Mouse (Mus musculus) heart, embryonic 11.5 days (tissue): ENCODE results near the gene Washc4. TPM values are rescaled to one million over a fixed set of nuclear protein-coding genes. Genes with fewer than 3 reads are reported as not detected.
A peak's percentile ranks its signal among the peaks of the same experiment; 100 is the strongest.
"Not testable (repeated sequence)": the region's sequence is repeated elsewhere in the genome, so short reads cannot be mapped to it uniquely, and the experiment has no call there.

Experiments used
- ATAC-seq: fragments of 200-750 bp; cut with Nextera tagmentation; replicated peaks from 2 replicates; pipeline ENCODE4 v1.8.0; 2017; ENCODE audit warnings: moderate library complexity; ENCODE audit not compliant: insufficient number of reproducible peaks, low FRiP score, low TSS enrichment
- H3K27ac ChIP-seq: fragments of 300-500 bp; sonication (generic); 2 replicates; pipeline ENCODE4 v1.5.1; 2014; ENCODE audit warnings: mild to moderate bottlenecking, low read depth, low read length
- H3K27me3 ChIP-seq: fragments of 300-500 bp; sonication (generic); 2 replicates; pipeline ENCODE4 v1.6.1; 2014; ENCODE audit warnings: mild to moderate bottlenecking, low read length, mixed read lengths; ENCODE audit not compliant: control insufficient read depth, insufficient read depth
- H3K36me3 ChIP-seq: fragments of 300-500 bp; sonication (generic); 2 replicates; pipeline ENCODE4 v1.6.1; 2014; ENCODE audit warnings: mild to moderate bottlenecking, low read length, moderate library complexity, mixed read lengths; ENCODE audit not compliant: control insufficient read depth, insufficient read depth
- H3K4me1 ChIP-seq: fragments of 300-500 bp; sonication (generic); 2 replicates; pipeline ENCODE4 v1.6.1; 2014; ENCODE audit warnings: low read length; ENCODE audit not compliant: control insufficient read depth, insufficient read depth
- H3K4me2 ChIP-seq: fragments of 300-500 bp; sonication (generic); 2 replicates; pipeline ENCODE4 v1.6.1; 2014; ENCODE audit warnings: mild to moderate bottlenecking, moderate library complexity
- H3K4me3 ChIP-seq: fragments of 300-500 bp; sonication (generic); 2 replicates; pipeline ENCODE4 v1.5.1; 2014; ENCODE audit warnings: low read depth, low read length
- H3K9ac ChIP-seq: fragments of 300-500 bp; sonication (generic); 2 replicates; pipeline ENCODE4 v1.6.1; 2014; ENCODE audit warnings: mild to moderate bottlenecking, low read depth, low read length, moderate library complexity
- H3K9me3 ChIP-seq: fragments of 300-500 bp; sonication (generic); replicated peaks from 2 replicates; pipeline ENCODE4 v1.6.1; 2016; ENCODE audit warnings: low read length; ENCODE audit not compliant: control insufficient read depth
- WGBS: fragments of 180-500 bp; shearing (Covaris S2); extraction: QIAGEN DNeasy Blood & Tissue Kit; methylation state at CpG from one replicate; pipeline ENCODE4 v1.1.7; 2014; ENCODE audit not compliant: insufficient replicate concordance; 5-methylcytosine and 5-hydroxymethylcytosine counted together
- polyA plus RNA-seq: library from polyadenylated mRNA; unstranded; fragments of >200 nt; fragmentation: Nextera tagmentation; extraction: Ambion mirVana; gene quantifications from 2 replicates; pipeline ENCODE4 v1.2.1, GENCODE M21; 2014

Gene Washc4
- 26.8 TPM in 2 replicates for polyA plus RNA-seq

GRCm38 (mm10) chr10:83543439-83544102 is at the start of gene Washc4:
TSS of gene Washc4 (plus strand) at chr10:83543752.
- Histone ChIP-seq H3K4me1 (peaks cover 8% of the 10 kb centered on the region; the same call in 1 of the 2 replicates), H3K9ac (peak within 1 kb of the TSS; percentile 85), H3K36me3 (no peaks in the 10 kb centered on the region), H3K27me3 (no peaks in the 10 kb centered on the region), H3K9me3 (no peaks in the 10 kb centered on the region), H3K4me3 (peak within 1 kb of the TSS; percentile 79), H3K4me2 (peak within 1 kb of the TSS; percentile 62), H3K27ac (peak within 1 kb of the TSS; percentile 54)
- ATAC-seq = peak; percentile 97
- 3% methylated on average over 49 of the region's 49 CpGs for WGBS

- no peak overlapping the region for H3K9ac ChIP-seq
- H3K4me3 ChIP-seq = no peak overlapping the region
- H3K27me3 ChIP-seq = no peaks in the 10 kb centered on the region
- no peak for ATAC-seq
- H3K4me1 ChIP-seq = no peaks in the 10 kb centered on the region
- H3K27ac ChIP-seq = no peak overlapping the region
- 83% methylated on average over 13 of the region's 13 CpGs for WGBS
- H3K4me2 ChIP-seq = no peak overlapping the region
- no peaks in the 10 kb centered on the region for H3K9me3 ChIP-seq
- no peaks in the 10 kb centered on the region for H3K36me3 ChIP-seq
Measured at GRCm38 (mm10) chr10:83497321-83497720, 46.2 kb upstream of the Washc4 start.

- WGBS = 62% methylated on average over 8 of the region's 8 CpGs
Measured at GRCm38 (mm10) chr10:83508962-83509660, 34.4 kb upstream of the Washc4 start.

GRCm38 (mm10) chr10:83511304-83511703 is 32.2 kb upstream of the Washc4 start:
- no peaks in the 10 kb centered on the region for H3K27me3 ChIP-seq
- H3K4me3 ChIP-seq = no peak overlapping the region
- no peaks in the 10 kb centered on the region for H3K4me1 ChIP-seq
- no peak overlapping the region for H3K27ac ChIP-seq
- H3K36me3 ChIP-seq = 0 out of 2 replicates have a peak, but pooled peaks cover 4% of the 10 kb centered on the region
- no peak for ATAC-seq
- no peaks in the 10 kb centered on the region for H3K9me3 ChIP-seq
- H3K9ac ChIP-seq = no peak overlapping the region
- WGBS = 69% methylated on average over 5 of the region's 5 CpGs
- no peak overlapping the region for H3K4me2 ChIP-seq

More at GRCm38 (mm10) chr10:83508962-83509660, 34.4 kb upstream of the Washc4 start:
- ATAC-seq = no peak
- no peaks in the 10 kb centered on the region for H3K4me1 ChIP-seq
- H3K36me3 ChIP-seq = peaks cover 4% of the 10 kb centered on the region; the same call in 1 of the 2 replicates
- H3K27me3 ChIP-seq = no peaks in the 10 kb centered on the region
- no peak overlapping the region for H3K4me2 ChIP-seq
- no peak overlapping the region; the same call in 1 of the 2 replicates for H3K27ac ChIP-seq
- no peaks in the 10 kb centered on the region for H3K9me3 ChIP-seq
- no peak overlapping the region for H3K9ac ChIP-seq
- H3K4me3 ChIP-seq = no peak overlapping the region

- Histone ChIP-seq H3K4me1 (no peaks in the 10 kb centered on the region), H3K36me3 (0 out of 2 replicates have a peak, but pooled peaks cover 4% of the 10 kb centered on the region), H3K9ac (no peak overlapping the region), H3K4me2 (no peak overlapping the region), H3K9me3 (no peaks in the 10 kb centered on the region), H3K4me3 (no peak overlapping the region), H3K27ac (no peak overlapping the region), H3K27me3 (no peaks in the 10 kb centered on the region)
- 80% methylated on average over 8 of the region's 8 CpGs for WGBS
- ATAC-seq = no peak
Measured at GRCm38 (mm10) chr10:83513736-83514135, 29.8 kb upstream of the Washc4 start.

GRCm38 (mm10) chr10:83520990-83521389 is 22.6 kb upstream of the Washc4 start:
- Histone ChIP-seq H3K9me3 (no peaks in the 10 kb centered on the region), H3K4me1 (no peaks in the 10 kb centered on the region), H3K9ac (no peak overlapping the region), H3K27me3 (no peaks in the 10 kb centered on the region), H3K36me3 (peaks cover 5% of the 10 kb centered on the region; the same call in 1 of the 2 replicates), H3K4me3 (no peak overlapping the region), H3K27ac (no peak overlapping the region), H3K4me2 (no peak overlapping the region)
- no peak for ATAC-seq
- WGBS = 77% methylated on average over 4 of the region's 4 CpGs

GRCm38 (mm10) chr10:83524238-83524637 is 19.3 kb upstream of the Washc4 start:
- H3K27me3 ChIP-seq, H3K4me3 ChIP-seq, H3K4me2 ChIP-seq, ATAC-seq, H3K9ac ChIP-seq, H3K36me3 ChIP-seq, H3K27ac ChIP-seq, H3K4me1 ChIP-seq, H3K9me3 ChIP-seq: not testable (repeated sequence)

GRCm38 (mm10) chr10:83530384-83530967 is 13.1 kb upstream of the Washc4 start:
- no peaks in the 10 kb centered on the region for H3K9me3 ChIP-seq
- H3K27ac ChIP-seq = no peak overlapping the region
- peaks cover 8% of the 10 kb centered on the region; the same call in 1 of the 2 replicates for H3K4me1 ChIP-seq
- H3K4me2 ChIP-seq = no peak overlapping the region
- H3K4me3 ChIP-seq = no peak overlapping the region
- 77% methylated on average over 6 of the region's 6 CpGs for WGBS
- H3K27me3 ChIP-seq = no peaks in the 10 kb centered on the region
- no peaks in the 10 kb centered on the region for H3K36me3 ChIP-seq
- no peak for ATAC-seq
- no peak overlapping the region for H3K9ac ChIP-seq
